Mouse (Mus musculus): ENCODE measurements at regions not wholly inside any gene's neighbourhood (a gene's known extent, or its start where the extent isn't known, plus 50 kb on each side); places are given as distances from the start of the nearest gene placed in this dataset.

- H3K27ac ChIP-seq (replicated peaks), result no peak overlapping the region
- no peaks in the 10 kb centered on the region for H3K36me3 ChIP-seq
- no peak for ATAC-seq (ENCODE audit: low read depth)
- no peaks in the 10 kb centered on the region for H3K9me3 ChIP-seq
- H3K27me3 ChIP-seq, result no peaks in the 10 kb centered on the region
- no peak overlapping the region for H3K4me3 ChIP-seq
- H3K9ac ChIP-seq, result no peak overlapping the region
- H3K4me2 ChIP-seq, result no peak overlapping the region
- 79% methylated on average over 6 of the region's 6 CpGs for WGBS
- H3K4me1 ChIP-seq (replicated peaks), result no peaks in the 10 kb centered on the region
Observed at GRCm38 (mm10) chrX:85329474-85330225, 80.2 kb downstream of the Fthl17a start.

- Histone ChIP-seq H3K4me1 (replicated peaks) (no peaks in the 10 kb centered on the region), H3K9ac (no peak overlapping the region), H3K27me3 (no peaks in the 10 kb centered on the region), H3K4me3 (no peak overlapping the region), H3K36me3 (no peaks in the 10 kb centered on the region), H3K4me2 (no peak overlapping the region), H3K9me3 (no peaks in the 10 kb centered on the region), H3K27ac (replicated peaks) (no peak overlapping the region)
- 29% methylated on average over 3 of the region's 3 CpGs for WGBS
- ATAC-seq (ENCODE audit: low read depth), result peak; percentile 79
Observed at GRCm38 (mm10) chrX:85343517-85343916, 94.0 kb downstream of the Fthl17a start.

GRCm38 (mm10) chrX:85375296-85375695 is 125.8 kb downstream of the Fthl17a start:
- H3K36me3 ChIP-seq, result no peaks in the 10 kb centered on the region
- no peak for ATAC-seq (ENCODE audit: low read depth)
- H3K4me3 ChIP-seq, result no peak overlapping the region
- H3K9me3 ChIP-seq, result no peaks in the 10 kb centered on the region
- no peaks in the 10 kb centered on the region for H3K27me3 ChIP-seq
- no peak overlapping the region for H3K27ac ChIP-seq (replicated peaks)
- H3K4me1 ChIP-seq (replicated peaks), result no peaks in the 10 kb centered on the region
- 50% methylated on average over 3 of the region's 3 CpGs for WGBS
- H3K9ac ChIP-seq, result no peak overlapping the region
- no peak overlapping the region for H3K4me2 ChIP-seq

GRCm38 (mm10) chrX:85384452-85384851 is 135.0 kb downstream of the Fthl17a start:
- Histone ChIP-seq H3K9ac (no peak overlapping the region), H3K27me3 (no peaks in the 10 kb centered on the region), H3K4me2 (no peak overlapping the region), H3K4me1 (replicated peaks) (no peaks in the 10 kb centered on the region), H3K36me3 (no peaks in the 10 kb centered on the region), H3K27ac (replicated peaks) (no peak overlapping the region), H3K9me3 (no peaks in the 10 kb centered on the region), H3K4me3 (no peak overlapping the region)
- WGBS, result 94% methylated on average over 2 of the region's 2 CpGs
- no peak for ATAC-seq (ENCODE audit: low read depth)

All from neural tube, embryonic 13.5 days (tissue).